Mouse (Mus musculus): ENCODE measurements around the gene Car3. TPM values are rescaled to one million over a fixed set of nuclear protein-coding genes. Genes with fewer than 3 reads are reported as not detected.

The Car3 gene
- total RNA-seq, 2 experiments from 2014 or later, result 22.0 to 45.6 TPM

GRCm38 (mm10) chr3:14911992-14912582, 48.8 kb downstream of the Car3 start:
- DNase-seq, result no peak

GRCm38 (mm10) chr3:14913774-14914173, 50.5 kb downstream of the Car3 start:
- no peak for DNase-seq

- DNase-seq, result no peak
These were observed 52.0 kb downstream of the Car3 start for GRCm38 (mm10) chr3:14915355-14915754.

DNA sequence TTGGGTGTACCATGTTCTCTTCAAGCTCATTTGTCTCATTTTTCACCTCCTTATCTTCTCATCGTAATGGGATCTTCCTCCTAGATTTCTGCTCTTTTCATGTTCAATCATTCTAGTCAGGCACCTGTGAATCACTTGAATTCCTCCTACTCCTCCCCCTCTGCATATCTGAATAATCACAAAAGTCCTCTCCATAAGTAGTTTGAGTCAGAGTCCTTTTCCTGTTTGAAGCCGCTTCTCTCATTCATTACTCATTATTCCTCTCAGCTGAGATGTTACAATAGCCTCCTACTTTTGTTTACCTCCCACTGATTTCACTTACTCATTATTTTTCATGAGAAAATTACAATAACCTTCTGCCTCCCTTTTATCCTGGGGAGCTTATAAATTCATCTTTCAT, 53.9 kb downstream of the Car3 start:
- no peak for DNase-seq

Other genes with a start within 250 kb of the Car3 start
- gene Car13, start 221.8 kb upstream of the Car3 start, total RNA-seq (2021), result 1 to 10 TPM; 1.2 to 1.8 TPM
- not detected for gene Car1, start 55.1 kb upstream of the Car3 start, total RNA-seq (2021)
- 10 to 100 TPM in 1 of 2 experiments, 1 to 10 TPM in 1; 9.8 to 11.8 TPM for gene Car2, start 22.8 kb downstream of the Car3 start, total RNA-seq (2021)